Mouse (Mus musculus) kidney, adult 9 months (tissue): ENCODE data around the gene Btbd11.

ENCODE experiments used
- DNase-seq: peaks from one replicate; pipeline ENCODE4 v3.0.0; 2022

Gene Btbd11

DNA sequence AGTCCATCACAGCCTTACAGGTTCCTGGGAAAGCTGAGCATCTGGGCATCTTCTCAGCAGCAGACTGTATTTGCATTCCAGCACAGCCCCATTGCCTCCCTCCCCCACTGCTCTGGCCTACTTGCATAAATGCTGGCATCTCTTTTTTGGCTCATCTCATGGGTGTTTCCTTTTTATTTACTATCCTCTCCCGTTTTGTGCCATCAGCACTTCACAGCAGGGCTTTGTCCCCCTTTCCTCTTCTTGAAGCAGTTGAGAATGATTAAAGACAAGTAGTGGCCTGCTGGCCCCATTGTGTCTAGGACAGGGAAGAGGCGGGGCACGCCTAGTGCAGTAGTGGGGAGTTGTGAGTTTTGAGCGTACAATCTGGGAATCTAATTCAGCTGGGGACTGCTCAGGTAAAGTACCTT, 95.5 kb downstream of the Btbd11 start:
- no peak for DNase-seq

DNA sequence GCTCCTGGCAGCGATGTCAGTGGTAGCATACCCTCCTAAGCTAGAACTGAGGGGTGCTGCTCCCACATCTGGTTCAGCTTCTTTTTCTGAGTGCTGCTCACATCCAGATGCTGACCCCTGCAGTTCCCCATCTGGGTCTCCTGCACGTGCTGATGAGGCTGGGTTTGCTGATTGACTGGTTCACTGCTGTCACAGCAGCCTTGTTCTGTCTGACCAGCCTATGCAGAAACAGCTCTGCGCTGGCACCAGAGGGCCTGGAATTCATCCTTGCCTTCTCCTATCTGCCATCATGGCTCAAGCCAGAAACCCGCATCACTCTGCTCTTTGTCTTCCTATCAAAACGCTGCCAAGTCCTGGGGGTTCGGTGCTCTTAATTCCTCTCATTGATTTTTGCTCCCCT, 95.9 kb downstream of the Btbd11 start:
- DNase-seq: no peak

DNA sequence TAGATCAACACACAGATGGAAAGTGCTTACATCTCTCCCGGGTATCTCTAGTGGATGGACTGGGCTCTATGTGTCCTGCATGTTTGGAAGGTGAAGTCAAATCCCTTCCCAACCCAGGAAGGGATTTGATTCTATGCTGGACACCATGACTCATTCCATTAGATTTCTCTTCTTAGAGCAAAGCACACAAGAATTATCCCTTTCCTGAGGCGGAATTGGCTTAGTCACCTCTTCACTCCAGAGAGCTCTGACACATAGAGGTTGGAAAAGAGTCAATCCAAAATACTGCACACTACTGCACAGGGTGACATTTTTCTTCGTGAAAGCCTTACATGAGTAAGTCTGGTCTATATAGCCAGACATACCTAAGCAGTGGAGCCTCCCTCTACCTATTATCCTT, 99.8 kb downstream of the Btbd11 start:
- DNase-seq: no peak

DNA sequence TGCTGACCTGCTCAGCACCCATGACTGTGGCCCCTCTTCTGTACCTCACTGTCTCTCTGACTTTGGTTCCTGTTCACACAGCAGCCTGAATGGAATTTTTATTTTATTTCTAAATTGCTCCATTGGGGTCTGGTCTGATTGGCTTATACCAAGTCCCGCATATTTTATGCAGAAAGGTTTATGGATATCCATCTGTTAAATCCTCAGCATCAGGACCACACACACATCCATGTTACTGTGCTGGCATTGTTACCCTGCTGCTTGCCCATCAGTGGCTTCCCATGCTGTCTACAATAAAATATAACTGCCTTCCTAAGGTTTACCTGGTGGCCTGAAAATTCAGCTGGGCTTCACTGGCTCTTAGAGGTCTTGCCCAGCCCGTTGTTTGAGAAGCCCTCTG, 106.0 kb downstream of the Btbd11 start:
- no peak for DNase-seq

DNA sequence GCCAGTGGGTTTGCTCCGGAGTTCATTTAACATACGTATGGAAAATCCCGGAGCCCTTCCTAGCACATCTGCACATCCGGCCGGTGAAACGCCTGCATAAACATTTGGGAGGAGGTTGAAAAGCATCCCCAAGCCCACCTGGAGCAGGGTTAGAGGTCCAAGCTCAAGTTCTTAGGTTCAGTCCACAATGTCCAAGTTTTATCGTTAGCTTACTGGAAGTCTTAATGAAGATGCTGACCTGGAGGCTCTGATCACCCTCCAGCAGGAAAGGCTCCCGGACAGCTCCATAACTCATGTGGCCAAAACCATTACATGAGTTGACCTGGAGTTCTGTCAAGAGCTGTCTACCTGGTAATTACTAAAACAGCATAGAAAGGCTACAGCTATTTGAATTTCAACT, 109.7 kb downstream of the Btbd11 start:
- DNase-seq: no peak

DNA sequence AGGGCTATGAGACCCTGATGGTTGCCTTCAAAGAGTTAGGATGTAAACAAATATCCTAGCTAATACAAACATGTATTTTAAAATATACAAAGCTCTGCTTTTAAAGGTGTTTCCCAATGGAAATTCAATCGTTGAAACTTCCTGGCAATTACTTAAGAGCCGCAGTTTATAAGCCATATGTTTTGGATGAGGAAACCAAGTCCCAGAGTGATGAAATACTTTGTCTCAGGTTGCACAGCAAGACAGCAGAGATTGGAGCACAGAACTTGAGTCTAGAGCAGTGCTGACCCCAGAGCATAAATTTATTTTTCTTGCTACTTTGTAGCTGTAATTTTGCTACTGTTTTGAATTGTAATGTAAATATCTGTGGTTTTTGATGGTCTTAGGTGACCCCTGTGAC, 110.4 kb downstream of the Btbd11 start:
- DNase-seq: no peak

DNA sequence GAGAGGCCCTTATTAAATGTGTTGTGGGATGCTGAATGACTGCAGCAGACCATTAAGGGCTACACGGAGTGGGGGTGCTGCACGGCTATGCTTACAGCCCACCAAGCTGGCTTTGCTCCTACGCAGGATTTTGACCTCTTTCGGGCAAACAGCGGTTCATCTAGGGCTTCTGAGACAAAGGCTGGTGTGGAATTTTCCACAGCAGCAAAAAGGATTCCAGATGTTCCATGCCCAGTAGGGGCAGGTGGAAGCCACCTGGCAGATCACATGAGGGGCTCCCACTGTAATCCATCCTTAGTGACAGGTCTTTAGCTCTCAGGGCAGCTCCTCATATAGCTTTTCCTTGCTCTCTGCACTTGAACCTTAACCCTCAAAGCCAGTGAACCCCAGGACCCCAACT, 111.3 kb downstream of the Btbd11 start:
- no peak for DNase-seq

DNA sequence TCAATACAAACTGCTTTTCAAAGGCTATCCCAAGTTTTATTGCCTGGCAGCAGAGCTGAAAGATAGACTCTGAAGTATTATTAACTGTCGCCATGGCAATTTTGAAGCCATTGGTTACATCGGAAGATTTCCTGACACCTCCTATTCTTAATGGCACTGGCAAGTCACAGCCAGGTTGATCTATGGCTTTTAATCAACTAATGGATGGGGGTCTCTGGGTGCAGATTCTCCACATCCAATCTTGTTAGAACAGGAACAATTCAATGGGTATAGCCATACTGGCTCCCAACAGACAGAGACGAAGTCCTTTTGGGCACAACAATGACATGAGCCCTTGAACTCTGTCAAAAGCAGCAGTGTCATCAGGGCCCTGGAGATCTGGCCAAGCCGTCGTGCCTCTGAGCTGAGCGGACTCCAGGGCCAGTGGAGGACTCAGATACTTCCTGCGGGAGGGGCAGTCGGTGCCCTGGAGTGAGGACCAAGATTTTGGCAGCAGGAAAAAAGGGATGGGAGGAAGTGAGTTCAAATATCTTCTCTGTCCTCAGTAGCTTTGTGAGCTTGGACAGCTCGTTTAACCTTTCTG, 114.0 kb downstream of the Btbd11 start:
- no peak for DNase-seq

DNA sequence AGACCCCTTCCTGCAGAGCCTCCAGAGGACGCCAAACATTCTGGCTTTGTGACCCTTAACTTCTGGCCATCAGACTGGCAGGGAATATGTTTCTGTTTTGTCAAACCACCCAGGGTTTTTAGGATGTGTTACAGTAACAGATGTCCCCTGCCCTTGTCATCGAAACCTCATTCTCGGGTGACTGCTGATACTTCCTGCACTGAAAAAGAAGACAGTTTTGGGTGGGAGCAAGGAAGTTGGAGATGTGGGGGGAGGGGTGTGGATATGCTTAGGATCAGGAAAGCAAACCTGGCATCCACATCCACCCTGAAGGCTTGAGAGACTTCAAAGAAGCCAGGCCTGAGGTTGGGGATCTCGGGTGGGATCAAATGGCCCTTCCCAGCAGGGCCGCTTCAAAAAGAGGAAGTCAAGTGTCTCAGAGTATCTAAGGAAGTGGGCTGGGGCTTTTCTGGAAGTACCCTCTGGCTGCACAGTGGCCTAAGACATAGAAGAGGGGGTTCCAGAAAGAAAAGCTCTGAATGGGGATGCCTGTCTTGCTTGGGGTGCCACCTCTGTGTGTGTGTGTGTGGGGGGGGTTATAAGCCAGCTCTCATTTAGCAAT, 115.5 kb downstream of the Btbd11 start:
- DNase-seq: no peak

DNA sequence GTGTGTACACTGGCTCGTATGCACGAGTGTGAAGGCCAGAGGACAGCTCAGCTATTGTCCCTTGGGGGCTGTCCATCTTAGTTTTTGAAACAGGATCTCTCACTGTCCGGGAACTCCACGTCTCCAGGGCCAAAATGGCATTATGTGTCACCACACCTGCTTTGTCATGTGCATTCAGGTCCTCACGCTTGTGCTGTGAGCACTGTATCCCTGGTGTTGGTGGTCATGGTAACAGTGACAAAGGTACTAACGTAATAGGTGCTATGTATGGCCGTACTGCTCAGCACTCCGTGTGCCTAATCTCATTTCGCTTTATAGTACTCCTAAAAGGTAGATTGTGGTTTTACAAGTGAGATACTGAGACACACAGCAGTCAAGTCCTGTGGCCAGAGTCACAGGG, 116.0 kb downstream of the Btbd11 start:
- DNase-seq: no peak

DNA sequence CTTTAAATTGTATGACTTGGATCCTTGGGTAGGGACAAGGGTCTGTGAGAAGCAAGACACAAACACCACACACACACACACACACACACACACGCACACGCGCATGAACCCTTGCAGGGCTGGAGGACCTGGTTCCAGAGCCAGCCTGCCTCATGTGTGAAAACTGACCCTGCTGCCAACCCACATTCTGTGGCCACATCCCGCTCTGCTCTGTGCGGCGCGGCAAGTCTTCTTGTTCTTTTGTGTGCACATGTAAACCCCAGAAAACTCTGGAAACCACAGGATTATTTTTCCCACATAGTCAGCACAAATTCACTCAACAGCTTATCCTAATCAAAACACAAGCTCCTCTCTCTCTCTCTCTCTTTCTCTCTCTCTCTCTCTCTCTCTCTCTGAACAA, 116.8 kb downstream of the Btbd11 start:
- no peak for DNase-seq

DNA sequence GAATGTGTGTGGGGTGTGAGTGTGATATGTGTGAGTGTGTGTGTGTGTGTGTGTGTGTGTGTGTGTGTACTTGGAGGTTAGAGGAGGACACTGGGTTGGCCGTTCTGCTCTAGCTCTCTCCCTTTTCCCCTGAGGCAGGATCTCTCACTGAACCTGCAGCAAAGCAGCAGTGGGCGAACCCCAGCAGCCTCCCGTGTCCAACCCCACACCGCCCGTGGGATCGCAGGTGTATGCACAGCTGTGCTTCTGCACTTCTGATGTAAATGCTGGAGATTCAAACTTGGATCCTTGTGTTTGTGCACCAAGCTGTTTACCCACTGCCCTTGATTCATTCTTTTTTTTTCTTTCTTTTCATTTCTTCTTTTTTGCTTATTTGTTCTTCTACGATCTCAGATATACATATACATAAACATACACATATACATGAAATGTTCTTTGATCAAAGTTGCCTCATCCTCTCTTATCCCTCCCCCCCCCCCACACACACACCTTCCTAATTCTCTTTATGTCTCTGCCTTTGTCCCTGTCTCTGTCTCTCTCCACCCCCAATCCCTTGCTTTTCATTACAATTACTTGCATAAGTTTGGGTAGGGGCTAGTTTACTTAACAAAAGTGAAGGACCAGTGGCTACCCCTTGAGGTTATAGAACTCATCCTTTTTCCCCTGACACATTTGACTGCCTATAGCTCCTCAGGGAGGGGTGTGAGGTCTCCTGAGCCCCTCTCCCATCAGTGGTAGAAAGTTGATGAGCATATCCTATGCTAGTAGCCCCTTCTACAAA, 120.8 kb downstream of the Btbd11 start:
- no peak for DNase-seq

DNA sequence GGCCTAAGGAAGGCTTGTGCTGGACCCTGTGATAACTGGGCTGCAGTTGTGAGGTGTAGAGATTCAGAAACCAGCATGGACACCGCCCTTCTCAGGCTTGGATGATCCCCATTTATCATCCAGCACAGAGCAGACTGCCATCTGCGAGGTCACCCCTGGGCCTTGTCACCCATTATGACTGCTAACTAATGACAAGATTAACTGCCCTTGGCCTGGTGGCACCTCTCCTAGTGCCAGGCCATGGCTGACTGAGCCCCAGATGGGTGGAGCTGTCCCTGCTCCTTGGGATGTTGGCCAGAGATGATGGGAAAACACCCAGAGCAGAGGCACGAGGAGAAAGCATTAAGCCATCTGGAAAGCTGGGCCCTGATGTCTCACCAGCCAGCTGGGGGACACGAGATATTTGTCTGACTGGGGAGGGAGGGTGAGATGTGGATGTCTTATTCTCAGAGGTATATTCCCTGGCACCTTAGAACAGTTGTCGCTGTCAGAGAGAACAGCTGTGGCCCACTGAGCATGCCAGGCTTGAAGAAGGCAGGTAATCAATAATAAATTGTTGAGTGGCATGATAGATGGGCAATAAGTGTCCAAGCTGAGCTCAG, 121.7 kb downstream of the Btbd11 start:
- peak; percentile 4 for DNase-seq

DNA sequence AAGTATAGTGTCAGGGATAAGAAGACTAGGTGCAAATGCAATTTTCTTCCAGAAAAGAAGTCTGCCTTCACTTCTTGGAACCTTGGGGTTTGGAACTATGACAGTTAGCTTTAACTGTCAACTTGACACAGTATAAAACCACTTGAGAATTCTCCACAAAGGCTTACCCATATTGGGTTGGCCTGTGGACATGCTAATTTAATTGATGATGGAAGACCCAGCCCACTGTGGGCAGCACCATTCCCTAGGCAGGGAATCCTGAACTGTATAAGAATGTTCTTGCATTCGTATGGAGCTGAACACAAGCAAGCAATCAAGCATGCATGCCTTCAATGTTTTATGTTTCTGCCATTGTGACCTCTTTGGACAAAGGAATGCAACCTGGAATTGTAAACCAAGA, 122.4 kb downstream of the Btbd11 start:
- DNase-seq: no peak

DNA sequence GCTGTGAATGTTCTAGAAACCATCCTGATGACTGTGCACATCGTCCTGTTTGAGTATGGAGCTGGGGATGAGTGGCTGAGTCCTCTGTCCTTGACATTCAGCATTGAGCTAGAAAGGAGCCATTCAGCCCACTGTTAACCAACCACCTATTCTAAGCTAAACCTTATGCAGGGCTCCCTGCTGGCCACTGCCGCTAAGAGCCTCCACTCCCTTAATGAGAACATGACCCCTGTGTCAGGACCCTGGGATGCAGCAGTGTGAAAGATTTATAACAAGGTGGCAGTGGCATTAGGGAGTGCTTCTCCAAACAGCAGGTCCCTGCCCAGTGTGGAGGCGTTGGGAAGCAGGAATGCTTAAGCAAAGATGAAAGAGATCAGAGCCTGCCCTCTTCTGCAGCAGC, 123.7 kb downstream of the Btbd11 start:
- no peak for DNase-seq

DNA sequence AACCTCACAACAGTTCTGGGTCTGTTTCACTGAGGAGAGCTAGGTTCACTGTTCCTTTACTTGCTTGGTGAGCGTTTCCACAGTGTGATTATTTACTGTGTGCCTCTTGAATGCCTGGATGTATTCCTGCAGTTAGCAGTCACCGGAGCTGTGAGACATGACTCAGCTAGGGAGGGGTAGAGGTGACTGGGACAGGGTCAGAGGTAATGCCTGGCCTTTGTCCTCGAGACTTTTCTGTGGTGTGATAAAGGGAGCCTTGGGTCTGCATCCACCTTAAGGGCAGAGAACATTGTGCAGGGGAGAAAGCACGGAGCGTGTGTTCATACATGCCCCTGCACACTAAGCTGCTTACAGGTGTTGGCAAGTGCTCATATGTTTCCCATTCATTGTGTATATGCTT, 126.2 kb downstream of the Btbd11 start:
- no peak for DNase-seq

DNA sequence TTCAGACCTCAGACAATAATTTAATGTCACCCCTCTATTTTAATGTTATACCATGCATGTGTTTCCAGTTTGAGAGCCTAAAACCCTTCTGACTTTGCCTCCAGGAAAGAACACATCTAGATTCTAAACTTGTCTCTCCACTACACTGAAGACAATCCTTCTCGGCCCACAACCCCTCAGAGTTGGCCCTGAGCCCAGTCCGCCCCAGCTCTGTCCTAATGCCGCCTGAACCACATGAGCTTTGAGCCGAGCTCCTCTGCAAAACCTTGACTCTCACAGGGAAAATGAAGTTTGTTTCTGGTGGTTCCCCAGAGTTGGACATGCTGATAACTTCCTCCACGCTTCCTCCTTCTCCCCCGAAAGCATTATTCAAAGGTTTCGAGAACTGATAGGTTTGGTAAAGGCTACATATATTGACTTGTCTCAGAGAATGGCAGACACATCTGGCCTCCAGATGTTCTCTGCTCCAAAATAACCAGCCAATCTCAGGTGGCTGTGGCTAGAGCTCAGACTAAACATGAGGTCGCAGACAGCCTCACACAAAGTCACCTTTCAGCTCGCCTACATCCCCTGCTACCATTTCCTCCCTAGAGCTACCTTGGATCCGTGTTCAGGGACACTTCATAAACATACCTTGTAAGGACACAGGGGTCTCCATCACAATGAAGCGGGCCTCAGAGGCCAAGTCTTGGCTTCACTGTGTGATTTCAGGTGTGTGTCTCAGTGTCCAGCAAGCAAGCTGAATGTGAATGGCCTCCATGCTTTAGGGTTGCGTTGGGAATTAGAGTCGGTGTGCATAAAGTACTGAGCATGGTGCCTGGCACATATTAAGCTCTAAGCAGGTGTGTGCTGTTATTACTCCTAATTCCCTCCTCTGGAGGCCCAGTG, 130.9 kb downstream of the Btbd11 start:
- no peak for DNase-seq

DNA sequence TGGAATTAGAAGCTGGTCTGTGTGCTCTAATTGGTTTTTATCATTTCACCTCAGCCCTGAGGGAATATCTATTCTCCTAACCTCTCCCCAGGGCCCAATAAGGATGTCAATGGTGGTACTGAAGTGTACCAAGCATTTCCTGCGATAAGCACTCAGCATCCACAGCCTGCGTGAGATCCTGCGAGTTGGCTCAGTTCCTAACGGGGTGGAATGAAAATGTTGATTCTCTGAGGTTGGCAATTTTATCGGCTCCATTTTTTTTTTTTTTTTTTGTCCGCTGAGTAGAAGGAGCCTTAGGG, 131.4 kb downstream of the Btbd11 start:
- DNase-seq: no peak

DNA sequence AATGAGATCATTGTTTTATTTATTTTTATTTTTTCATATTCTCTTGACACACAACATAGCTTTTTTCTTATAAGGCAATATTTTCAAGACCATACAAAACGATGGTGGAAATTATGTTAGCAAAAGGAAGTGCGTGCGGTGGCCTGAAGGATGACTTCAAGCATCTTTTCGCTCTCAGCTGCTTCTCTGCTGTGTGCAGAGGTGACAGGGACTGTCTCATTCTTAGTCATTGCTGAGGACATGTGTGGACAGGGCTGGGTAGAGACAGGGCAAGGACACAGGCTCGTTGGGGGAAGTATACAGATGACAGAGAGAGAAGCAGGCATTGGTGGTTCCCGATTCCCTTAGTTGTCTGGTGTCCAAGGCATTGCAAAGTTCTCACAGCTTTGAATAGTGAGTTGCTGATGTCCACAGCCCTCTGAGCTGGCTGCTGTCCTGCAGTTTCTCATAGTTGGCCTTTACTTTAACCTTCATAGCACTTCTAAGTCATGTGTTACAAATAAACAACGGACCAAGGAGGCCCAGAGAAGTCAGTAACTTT, 135.7 kb downstream of the Btbd11 start:
- no peak for DNase-seq

DNA sequence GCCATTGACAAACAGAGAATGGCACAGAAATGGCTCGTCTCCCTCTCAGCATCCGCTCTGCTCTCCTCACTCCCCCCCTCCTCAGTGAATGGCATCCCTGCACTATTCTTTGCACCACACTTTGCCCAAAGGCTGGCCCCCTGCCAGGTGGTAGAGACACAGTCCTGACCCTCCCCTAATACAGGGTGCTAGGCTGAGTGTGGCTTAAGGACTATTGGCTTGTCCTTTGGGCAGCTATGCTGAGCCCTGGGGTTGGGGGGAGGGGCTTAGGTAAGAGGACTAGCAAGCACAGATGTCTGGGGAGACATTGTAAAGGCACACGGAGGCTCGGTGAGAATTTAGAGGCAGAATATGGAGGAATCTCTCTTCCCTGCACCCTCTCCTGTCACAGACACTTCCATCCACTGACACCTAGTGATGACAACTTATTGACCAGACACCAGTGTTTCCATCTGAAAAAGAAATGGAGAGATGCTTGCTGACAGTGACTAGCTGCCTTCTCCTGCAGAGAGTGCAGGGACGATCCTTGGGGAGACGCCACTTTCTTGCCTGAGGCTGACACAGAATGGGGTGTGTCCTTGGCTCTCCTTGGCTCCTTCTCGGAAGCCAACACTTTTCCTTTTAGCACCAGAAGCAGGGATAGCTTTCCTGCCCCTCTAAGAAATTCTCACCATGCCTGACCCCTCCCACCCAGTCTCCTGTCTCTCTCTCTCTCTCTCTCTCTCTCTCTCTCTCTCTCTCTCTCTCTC, 138.8 kb downstream of the Btbd11 start:
- no peak for DNase-seq

DNA sequence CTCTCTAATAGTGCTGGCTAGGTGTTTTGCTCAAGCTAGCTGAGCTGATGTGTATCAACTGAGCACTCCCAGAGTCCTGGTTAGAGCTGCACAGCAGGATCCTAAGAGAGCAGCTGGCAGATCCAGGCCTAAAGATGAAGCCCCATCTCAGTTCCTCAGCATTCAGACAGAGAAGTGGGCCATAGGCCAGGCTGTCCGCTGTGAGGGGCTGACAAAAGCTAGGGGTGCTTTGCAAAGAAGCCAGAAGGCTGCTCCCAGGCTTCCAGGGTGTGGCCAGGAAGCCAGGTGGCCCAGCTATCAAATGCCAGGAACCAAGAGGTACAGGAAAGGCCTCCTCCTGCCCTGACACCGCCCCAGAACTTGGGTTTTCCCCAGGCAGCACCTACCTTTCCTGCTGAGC, 140.0 kb downstream of the Btbd11 start:
- no peak for DNase-seq

DNA sequence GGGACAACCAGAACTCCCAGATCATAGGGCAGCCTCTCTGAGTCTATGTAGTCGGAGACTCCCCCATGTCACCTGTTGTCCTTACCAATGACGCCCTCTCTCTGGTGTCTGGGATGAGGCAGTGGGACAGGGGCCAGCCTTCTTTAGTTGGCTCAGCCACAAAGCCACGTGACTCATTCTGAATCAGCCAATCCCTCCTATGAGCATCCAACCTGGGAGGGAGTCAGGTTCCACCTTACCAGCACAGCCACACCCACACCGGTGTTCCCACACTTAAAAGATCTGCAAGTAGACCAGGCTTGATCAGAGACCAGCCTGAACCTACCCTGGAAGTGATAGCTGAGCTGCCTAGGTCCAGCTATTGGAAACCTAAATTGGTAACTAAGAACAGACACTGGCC, 141.1 kb downstream of the Btbd11 start:
- no peak for DNase-seq
